Mouse (Mus musculus): ENCODE measurements around the gene Wdfy2.

- TF ChIP-seq CEBPB (IDR thresholded peaks at IDR 0.05; ENCODE audit: insufficient read depth, poor library complexity, severe bottlenecking) (no peak), POLR2A (IDR thresholded peaks at IDR 0.05; ENCODE audit: insufficient read length, low read depth) (no peak), TCF3 (IDR thresholded peaks at IDR 0.05; ENCODE audit: insufficient read length, low read depth) (no peak), REST (IDR thresholded peaks at IDR 0.05; ENCODE audit: insufficient read depth, insufficient read length) (no peak)
Measured at GRCm38 (mm10) chr14:62825575-62826332, 11.7 kb upstream of the Wdfy2 start.

Data from myocyte (in vitro differentiated cells).